Mouse (Mus musculus): ENCODE measurements around the gene Edar.
"Not testable (repeated sequence)": the region's sequence is repeated elsewhere in the genome, so short reads cannot be mapped to it uniquely, and the experiment has no call there.

The Edar gene

GRCm38 (mm10) chr10:58675533-58675932 lies at the start of gene Edar:
TSS of gene Edar (minus strand) at chr10:58675654.
- peak; percentile 89 for DNase-seq

GRCm38 (mm10) chr10:58718110-58718509 lies 42.7 kb upstream of the Edar start, which contains the start of gene Gm17542:
TSS of gene Gm17542 (minus strand) at chr10:58718210.
- not testable (repeated sequence) for DNase-seq

- no peak for DNase-seq
Observed at GRCm38 (mm10) chr10:58714789-58715148, 39.3 kb upstream of the Edar start.

DNA sequence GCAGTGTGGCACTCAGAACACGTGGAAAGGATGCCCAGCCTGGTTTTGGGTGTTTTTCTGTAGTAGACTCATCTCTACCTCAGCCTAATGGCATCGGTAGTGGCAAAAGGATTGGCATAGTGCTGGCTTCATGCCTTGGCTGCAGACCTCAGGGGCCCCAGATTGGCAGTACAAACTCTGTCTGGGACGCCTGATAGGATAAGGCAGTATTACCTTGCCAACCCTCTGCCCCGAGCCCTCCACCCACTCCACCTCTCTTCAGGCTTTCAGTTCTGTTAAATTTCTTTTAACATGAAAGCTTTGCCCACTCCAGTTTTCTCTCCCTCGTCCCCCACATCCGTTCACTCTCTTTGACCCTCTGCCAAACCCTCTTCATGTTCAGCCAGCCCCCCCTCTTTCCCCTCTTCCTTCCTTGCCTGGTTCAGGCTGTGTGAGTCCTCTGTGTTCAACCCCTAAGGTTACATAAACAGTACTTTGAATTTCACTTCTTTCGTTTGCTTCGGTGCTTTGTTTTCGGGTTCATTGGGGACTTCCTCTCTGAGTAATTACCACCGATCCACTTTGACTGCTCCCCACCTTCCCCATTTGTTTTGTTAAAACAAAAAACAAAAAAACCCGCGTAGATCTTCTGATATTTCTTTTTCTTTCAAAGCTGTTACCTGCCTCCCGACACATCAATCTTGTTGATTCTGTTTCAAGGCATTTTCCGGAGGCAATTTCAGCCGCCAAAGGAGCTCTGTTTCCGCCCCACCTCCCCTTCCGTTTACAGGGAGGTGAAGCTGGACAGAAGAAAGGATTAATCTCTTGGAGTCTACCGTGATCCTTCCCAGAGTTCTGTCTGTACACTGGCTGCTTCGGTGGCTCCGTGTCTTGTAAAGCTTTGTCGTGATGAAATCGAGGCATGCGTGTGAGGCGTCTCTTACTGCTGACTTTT lies 38.7 kb upstream of the Edar start:
- peak; percentile 28 for DNase-seq

GRCm38 (mm10) chr10:58713225-58713624 lies 37.8 kb upstream of the Edar start:
- DNase-seq = no peak

DNA sequence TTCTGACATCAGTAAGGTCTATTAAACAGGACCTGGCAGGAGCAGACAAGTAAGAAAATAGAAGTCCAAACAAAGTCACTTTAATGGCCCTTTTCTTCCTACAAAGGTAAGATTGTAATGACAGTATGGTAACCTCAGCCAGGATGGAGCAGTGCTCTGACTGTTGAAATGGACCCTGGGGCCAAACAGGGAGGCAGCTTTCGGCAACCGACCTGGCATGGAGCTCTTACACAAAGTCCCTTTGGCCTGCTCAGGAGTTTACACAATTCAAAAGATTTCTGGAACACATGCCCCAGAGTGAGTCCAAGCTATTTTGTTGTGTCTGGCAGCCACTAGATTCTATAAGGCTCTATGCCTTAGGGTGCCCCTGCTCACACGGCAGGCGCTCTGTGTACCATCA lies 33.6 kb upstream of the Edar start:
- DNase-seq = no peak

DNA sequence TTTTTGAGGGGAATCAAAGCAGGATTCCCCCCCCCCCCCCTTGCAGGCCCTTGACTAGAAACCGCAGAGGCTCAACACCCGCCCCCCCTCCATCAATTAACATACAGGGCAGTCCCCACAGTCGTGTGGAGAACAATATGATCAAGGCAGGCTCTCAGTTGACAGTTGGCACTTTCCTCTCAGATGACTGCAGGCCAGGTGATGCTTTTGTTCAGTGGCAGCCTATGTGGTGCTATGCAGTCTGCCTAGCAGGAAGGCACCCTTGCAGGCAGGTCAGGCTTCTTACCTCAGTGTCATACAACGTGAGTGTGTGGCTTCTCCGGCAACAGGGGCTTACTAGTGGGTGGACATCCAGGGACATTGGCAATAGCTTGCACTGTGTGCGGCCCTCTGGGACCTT lies 25.1 kb upstream of the Edar start:
- DNase-seq = no peak

GRCm38 (mm10) chr10:58700160-58700559 lies 24.7 kb upstream of the Edar start:
- DNase-seq = no peak

DNA sequence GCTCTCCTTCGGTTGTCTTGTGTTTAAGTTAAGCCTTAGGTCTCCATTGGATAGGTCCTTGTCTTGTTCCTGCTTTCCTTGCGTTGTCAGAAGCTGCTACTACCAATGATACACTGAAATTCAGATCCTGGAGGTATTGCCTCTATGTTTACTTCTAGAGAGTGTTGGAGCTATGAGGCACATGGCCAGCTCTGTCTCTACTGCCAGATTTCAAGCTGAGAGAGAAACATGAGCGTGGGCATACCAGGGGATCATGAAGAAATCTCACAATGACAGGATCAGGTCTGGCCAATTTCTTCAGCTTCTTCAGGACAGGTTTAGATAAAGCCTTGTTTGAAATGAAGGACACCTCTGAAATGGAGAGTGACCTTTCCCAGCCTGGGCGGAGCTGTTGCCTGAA lies 23.5 kb upstream of the Edar start:
- no peak for DNase-seq

DNA sequence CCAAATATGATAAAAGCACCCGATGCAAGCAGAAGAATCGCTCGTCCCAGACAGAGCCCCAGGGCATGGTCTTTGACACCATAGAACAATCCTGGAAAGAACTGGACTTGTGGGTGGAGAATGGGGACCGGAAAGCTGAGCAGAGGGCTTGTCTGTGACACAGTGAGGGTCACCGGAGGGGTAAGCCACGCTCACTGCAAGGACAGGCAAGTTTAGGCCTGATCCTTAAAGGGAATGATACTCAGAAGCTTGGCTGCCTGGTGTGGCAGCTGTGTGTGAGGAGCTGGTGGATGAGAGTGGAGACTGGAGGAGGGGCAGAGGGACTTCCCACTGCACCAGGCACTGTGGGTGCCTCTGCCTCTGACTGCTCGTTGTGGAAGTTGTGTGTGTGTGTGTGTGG lies 15.6 kb upstream of the Edar start:
- DNase-seq = no peak

- no peak for DNase-seq
Observed at GRCm38 (mm10) chr10:58679298-58679697, 3.8 kb upstream of the Edar start.

GRCm38 (mm10) chr10:58673278-58674061 lies 2.0 kb downstream of the Edar start:
- DNase-seq = peak; percentile 88

DNA sequence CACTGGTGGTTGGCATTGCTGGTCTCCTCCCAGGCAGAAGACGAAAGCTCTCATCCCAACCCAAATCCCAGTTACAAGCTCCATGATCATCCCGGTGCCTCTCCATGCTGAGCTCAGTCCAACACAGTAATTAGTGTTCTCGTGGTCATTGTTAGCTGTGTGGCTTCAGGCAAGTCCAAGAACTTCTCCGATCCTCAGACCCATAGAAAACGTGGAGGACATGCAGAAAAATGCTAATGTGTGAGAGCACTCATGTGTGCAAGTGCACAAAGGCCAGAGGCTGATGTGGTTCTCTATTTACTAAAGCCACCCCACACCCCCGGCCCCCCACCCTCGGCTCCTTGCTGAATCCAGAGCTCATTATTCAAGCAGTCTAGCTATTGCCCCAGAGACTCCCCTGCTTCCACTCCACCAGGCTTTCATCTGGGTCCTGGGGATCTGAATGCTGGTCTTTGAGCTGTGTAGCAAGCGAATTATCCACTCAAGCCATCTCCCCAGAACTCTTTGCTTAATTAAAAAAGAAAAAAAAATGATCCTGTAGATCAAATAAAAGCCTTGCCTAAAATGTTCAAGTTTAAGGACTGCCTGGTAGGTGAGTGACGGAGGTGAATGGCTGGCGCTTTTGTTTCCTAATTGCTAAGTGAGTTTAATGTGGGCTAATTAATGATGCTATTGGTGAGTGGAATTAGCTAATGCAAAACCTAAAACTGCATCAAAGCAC lies 2.7 kb downstream of the Edar start:
- no peak for DNase-seq

- DNase-seq = no peak
Observed at GRCm38 (mm10) chr10:58663868-58664267, 11.6 kb downstream of the Edar start.

GRCm38 (mm10) chr10:58663417-58663816 lies 12.0 kb downstream of the Edar start:
- DNase-seq = peak; percentile 85

- no peak for DNase-seq
Observed at GRCm38 (mm10) chr10:58659268-58659986, 16.0 kb downstream of the Edar start.

DNA sequence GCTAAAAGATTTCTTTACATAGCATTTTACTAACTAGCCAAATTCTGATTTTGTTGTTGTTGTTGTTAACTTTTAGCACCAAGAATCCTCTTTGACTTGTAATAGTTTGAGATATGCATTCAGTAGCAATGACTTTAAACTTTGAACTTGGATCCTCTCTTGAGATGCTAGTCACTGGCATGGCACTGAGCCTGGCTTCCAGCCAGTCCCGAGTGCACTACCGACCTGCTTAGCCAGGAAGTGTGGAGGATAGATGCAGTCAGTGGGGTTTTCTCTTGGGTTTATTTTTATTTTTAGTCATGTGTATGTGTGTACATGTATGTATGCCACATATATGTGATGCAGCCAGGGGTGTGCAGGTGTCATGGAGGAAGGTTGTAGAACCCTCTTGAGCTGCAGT lies 17.7 kb downstream of the Edar start:
- DNase-seq = no peak

GRCm38 (mm10) chr10:58653679-58654078 lies 21.8 kb downstream of the Edar start:
- DNase-seq = peak; percentile 13

DNA sequence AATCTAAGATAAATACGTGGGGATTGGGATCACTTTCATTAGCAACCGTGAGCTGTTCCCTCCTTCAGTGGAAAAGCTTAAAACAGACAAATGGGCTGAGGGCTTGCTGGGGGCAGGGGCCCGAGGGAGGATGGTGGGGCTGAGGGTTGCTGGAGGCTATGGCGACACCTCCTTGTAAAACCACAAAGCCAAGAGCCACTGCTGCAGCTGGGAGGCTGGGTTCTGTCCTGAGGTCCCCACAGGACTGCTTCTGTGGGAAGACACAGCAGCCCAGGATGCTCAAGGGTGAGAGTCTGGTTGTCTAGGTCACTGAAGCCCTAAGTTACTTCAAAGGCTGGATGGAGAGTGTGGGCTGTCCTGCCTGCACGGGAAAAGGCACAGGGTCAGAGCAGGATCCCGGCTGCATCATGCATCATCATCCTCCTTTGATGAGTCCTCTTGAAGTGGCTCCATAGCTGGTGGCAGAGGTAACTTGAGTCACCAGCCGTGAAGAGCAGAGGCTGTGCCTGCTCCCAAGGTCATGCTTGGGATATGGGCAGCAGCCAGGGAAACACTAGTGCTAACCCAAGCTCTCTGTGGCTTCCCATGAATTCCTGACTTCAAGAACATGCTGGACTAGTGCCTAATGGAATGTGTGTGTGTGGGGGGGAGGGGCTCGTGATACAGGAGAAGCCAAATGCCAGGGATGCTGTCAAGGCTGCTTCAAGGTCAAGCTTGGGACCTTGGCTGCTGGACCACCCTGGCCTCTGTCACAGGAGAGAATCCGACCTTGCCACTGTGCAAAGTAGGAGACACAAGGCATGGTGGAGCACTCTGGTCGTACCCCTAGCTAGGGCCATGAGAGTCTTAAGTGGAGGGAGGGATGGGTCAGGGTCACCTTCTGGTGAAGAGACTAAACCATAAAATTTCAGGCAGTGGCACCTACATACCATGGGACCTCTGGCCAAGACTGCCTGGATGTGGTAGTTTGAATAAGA lies 22.7 kb downstream of the Edar start:
- DNase-seq = peak; percentile 16

GRCm38 (mm10) chr10:58652045-58652417 lies 23.4 kb downstream of the Edar start:
- peak; percentile 21 for DNase-seq

Measured in lung, postnatal 10 days (tissue).